Mouse (Mus musculus): ENCODE measurements around the gene Dync1h1.

Gene Dync1h1

DNA sequence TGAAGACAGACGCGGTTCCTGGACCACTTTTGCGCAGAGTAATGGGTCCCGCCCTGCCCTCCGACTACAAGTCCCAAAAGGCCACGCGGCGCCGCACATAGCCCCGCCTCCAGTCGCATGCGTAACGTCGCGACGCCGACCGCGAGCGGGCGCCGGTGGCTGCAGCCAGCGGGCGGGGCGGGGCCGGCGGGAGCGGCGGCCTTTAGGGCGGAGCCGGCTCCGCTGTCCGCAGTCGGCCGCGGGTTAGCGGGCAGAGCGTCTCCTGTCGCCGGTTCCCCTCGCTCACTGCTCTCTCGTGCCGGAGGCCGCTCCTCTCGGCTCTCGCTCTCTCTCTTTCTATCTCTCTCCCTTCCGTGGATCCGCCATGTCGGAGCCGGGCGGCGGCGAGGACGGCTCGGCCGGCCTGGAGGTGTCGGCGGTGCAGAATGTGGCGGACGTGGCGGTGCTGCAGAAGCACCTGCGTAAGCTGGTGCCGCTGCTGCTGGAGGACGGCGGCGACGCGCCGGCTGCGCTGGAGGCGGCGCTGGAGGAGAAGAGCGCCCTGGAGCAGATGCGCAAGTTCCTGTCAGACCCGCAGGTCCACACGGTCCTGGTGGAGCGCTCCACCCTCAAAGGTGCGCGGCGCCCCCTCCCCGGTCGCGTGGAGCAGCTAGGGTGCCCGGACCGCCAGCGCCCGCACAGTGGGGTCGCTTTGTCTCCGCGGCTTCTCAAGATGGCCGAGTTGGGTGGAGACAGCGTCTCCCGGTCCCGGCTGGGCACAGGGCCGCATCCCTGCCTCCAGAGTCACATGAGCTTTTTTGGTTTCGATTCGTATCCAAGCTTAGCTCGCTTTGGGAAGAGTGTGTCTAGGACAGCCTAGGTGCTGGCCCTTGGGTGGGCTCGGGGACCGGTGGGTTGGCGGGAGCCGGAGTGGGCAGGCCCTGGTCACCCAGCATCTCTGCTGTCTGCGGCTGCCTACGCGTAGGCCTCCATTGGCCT is at the start of gene Dync1h1:
TSS of gene Dync1h1 (plus strand) at position 212 of the 978 bp plus-strand sequence.
- peak; percentile 78 for DNase-seq (ENCODE audit: low read depth, low spot score)

DNA sequence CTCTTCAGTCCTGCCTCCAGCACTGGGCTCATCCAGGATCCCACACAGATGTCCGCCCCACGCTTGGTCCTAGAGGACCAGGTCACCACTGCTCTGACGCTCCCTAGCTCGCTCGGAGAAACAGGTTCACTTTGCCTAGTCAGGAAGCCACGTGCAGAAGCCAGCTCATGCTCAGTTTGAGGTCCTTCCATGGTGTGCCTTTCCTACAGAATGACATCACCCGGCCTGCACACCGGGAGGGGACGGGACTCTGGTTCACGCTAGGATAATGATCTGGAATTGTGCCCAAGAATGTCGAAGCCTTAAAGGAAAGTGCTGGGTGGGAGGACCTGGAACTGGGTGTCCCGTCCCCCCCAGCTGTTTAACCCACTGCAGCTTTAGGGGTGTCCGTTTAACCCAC is 49.1 kb upstream of the Dync1h1 start:
- DNase-seq (ENCODE audit: low read depth, low spot score), result no peak

DNA sequence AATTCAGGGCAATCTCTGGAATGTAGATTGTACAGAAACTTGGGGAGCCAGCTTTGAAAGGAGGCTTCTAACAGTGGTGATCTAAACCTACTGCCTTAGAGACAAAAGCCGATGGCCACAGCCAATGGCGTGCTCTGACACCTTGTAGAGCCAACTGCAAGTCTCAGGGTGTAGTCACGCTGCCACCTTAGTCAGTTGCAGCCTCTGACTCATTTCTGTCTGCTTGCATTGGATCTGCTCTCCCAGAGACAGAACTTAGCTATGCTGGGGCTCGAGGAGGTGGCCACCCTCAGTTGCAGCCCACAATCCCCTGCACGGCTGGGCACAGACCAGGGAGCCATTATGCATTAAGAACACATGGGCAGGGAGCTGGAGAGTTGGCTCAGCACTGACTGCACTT is 47.9 kb upstream of the Dync1h1 start:
- DNase-seq (ENCODE audit: low read depth, low spot score), result no peak

DNA sequence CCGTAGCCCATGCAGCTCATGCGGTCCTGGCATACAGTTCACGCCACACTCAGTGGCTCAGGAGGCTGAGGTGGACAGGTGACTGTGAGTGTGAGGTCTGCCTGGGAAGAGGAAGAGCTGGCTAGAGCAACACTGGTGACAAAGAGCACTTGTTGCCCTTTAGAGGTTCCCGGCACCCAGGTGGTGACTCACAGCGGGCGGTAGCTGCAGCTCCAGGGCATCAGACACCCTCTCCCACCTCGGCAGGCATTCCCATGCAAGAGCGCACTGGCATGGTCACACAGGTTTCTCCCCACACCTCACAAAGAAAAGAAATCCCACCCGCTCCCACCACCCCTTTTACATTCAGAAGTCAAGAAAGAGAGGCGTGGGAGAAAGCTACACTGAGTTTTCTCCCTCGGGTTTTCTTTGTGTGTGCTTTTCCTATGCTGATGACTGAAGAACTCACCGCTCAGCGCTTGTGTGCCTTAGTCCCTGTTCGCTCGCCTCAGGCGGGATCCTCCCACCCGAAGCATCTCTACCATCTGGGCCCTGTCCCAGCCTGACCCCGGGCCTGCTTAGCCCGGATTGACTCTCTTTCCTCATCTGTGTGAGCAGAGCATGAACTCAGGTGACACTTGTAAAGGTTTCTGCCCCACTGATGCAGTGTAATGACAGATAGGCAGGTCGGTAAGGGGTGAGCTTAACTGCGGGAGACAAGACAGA is 45.6 kb upstream of the Dync1h1 start:
- peak; percentile 47 for DNase-seq (ENCODE audit: low read depth, low spot score)

DNA sequence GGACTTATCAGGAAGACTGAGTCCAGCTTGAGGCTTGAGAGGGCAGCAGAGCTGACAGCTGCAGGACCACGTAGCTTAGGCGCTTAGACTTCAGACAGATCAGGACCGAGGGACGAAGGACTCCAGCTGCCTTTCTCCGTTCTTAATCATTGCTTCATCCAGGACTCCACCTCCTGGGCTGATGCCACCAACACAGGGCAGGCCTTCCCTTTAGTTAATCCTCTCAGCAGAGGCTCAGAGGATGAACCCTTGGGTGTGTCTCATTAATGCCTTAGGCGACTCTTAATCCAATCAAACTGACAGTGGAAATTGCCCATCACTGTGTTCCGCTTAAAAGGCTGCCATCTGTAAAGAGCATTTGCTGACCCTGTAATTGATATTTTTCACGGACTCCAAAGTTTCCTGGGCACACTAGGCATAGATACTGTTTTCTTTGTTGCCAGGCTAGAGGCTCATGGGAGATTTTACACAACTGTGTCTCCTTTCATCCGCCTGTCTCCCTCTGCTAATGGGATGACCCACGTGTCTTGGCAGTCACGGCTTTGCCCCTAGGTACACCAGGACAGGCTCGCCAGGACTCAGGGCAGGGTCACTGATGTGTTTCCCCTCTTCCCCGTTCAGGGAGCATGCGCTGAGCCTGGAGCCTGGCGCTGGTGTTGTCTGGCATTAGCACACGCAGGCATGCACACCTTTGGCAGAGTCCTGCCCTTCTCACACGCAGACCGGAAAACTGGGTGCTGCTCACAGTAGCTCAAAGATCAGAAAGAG is 44.2 kb upstream of the Dync1h1 start:
- DNase-seq (ENCODE audit: low read depth, low spot score), result peak; percentile 87

DNA sequence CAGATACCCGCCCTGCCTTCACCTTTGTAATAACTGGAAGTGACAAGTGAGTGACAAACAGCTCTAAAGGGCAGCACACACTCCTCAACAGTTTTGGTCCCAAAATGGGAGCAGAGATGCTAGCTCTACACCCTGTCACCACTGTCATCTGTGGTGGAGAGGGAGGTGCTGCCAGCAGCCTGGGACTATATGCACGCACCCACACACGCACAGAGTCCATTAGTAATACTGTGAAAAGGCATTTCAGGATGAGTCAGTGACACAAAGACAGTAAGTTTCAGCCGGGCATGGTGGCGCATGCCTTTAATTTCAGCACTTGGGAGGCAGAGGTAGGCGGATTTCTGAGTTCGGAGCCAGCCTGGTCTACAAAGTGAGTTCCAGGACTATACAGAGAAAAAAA is 43.1 kb upstream of the Dync1h1 start:
- no peak for DNase-seq (ENCODE audit: low read depth, low spot score)

DNA sequence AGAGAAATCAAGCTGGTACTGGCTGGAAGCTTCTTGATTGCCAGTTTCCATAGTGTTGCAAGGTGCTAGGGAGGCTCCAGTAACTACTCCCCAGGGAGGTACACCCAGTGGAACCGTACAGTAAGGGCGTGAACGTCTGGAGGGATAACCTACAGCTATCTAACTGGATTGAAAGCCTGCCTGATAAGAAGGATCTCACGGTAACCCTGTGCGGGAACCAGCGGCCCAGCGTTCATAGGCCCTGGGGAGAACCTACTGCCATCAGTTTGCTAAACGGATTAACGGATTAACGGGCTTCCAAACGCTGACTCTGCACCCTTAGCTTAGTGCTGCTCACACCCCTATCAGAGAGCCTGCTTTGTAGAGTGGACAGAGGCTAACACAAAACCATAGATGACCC is 37.9 kb upstream of the Dync1h1 start:
- DNase-seq (ENCODE audit: low read depth, low spot score), result peak; percentile 79

DNA sequence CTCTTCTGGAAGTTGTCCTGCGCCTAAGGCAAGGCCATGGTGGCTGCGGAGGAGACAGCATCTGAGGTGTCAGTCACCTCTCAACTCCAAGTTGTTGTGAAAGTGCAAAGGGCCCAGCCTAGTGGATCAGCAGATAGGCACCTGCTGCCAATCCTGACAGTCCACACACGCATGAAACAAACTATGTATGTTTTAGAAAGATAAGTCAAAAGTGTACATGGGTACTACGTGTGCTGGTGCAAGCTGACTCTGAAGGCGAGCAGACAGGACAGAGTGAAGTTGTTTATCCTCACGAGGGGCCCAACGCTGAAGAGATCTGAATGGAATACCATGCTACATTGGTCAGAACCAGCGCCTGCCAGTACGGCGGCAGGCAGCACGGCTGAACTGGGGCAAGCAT is 36.4 kb upstream of the Dync1h1 start:
- DNase-seq (ENCODE audit: low read depth, low spot score), result no peak

DNA sequence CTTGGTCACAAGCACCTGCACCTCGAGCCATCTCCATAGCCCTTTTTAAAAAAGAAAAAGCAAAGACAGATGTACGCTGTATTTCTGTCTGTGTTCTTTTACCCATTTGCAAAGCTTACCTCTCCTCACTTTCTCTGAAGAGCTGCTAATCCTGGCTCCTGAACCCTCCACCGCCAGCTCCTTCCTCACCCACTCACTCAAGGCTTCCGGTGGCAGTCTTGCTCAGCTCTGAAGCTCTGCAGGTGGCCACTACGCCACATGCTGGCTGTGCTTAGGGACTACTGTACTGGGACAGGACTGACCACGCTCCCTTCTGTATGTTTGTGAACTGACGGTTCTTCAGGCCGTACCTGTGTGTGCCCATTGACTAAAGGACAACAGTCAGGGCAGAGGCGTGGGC is 34.9 kb upstream of the Dync1h1 start:
- DNase-seq (ENCODE audit: low read depth, low spot score), result no peak

DNA sequence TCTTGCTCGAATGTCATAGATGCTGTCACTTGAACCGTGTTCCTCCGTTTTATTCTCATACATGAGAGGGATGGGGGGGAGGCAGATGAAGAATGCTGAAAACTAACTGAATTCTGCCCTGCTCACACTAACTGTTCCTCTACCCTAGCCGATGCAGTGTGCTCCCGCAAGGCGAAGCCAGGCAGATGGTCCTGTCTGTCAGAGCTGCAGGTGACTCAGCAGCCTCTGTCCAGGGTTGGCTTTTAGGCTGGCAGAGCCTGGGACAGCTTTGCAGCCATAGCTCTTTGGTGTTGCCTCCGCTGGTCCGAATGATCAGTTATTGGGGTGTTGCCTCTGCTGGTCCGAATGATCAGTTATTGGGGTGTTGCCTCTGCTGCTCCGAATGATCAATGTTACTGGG is 30.2 kb upstream of the Dync1h1 start:
- no peak for DNase-seq (ENCODE audit: low read depth, low spot score)

DNA sequence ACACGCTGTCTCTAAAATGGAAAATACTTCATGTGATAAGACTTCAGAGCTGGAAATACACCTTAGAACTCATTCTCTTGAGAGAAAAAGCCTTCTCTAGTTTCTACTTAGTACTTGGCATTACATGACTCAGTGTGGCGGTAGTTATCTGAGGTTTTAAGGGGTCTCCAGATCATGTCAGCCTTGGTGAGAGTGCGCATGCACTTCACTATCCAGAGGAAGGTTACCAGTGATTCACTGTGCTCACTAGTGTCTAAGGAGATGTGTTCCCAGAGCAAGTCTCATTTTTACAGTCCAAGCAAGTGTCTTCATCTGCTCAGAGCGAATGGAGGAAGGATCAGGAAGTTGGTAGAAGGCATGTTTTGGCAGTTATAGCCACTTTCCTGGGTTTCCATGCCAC is 28.9 kb upstream of the Dync1h1 start:
- DNase-seq (ENCODE audit: low read depth, low spot score), result no peak

DNA sequence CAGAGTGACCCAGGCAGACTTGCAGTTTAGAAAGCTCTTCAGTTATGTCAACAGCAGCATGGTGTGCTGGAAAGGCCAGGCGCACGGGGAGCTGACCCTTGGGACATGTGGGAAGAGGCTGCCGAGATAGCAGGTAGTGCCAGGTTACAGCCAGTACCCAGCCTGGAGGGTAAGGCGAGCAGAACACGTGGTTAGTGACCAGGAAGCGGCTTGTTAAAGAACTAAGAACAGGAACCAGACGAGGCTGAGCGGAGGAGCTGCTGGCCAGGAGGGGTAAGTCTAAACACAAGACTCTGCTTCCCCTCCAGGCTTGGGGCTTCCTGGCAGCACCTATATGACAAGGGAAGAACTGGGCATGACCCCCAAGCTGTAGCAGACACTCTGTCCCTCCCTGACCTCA is 27.6 kb upstream of the Dync1h1 start:
- no peak for DNase-seq (ENCODE audit: low read depth, low spot score)

DNA sequence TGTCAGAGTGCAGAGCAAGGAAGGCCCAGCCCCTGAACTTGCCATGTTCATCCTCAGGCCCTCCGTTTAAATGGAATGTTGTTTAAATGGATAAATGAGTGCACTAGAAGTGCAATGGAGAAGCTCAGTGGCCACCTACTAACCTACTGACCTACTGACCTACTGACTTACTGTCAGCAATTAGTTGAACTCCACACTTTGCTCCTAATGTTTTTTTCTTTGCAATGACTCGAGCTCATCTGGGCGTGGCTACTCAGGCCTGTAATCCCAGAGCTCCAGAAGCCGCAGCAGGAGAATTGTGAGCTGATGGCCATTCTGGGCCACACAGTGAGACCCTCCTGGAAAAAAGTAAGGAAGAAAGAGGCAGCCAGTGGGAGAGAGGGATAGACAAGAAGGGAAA is 25.3 kb upstream of the Dync1h1 start:
- DNase-seq (ENCODE audit: low read depth, low spot score), result no peak

DNA sequence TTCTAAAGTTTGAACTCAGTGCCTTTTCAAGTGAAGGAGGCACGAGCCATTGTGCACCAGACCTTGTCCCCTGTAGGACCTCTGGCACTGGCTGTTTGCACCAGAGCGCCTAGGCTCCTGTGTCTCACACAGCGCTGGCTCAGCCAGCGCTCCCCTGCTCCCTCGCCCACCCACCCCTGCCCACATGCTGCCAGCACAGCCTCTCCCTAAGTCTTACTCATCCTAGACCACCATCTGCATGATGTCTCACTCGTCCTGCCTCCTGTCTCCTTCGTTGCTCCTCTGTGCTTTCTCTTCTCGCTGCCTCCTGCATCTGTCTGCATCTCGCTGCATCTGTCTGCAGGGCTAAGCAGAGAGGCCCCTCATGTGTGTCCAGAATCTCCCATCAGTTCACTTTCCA is 22.9 kb upstream of the Dync1h1 start:
- DNase-seq (ENCODE audit: low read depth, low spot score), result no peak

DNA sequence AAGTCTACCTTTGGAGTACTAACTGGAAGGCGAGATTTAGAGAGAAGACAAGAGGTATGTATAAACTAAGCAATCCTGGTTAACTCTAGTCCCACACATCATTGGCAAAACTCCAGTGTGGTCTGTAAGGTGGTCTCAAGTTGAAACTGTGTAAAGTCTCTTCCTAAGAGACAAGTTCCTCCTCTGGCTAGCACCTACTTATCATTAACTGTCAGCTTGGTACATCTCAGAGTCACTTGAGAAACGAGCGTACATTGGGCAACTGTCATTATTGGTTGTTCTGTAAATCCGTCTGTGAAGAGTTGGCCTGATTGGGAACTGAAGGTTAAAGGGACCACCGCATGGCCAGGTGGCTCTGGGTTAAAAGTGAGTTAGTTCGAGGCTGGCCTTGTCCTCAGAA is 12.6 kb upstream of the Dync1h1 start:
- DNase-seq (ENCODE audit: low read depth, low spot score), result no peak

DNA sequence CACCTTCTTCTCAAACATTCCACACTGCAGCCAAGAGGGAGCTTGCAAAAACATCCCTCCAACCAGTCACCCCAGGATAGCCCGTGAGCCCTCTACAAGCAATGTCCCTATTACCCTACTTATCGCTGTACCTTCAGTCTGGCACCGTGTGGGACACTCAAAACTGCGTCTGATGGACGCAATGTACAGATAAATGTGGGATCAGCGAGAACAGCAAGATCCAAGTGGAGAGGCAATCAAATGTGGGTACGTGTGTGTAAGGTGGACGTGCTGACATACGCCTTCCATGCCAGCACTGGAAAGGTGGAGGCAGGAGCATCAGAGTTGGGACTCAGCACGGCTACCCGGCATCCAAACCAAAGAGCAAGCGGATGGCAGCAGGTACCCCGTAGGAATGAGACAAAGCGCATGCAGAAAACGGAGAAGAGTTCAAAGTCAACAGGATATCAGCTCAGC is 10.4 kb upstream of the Dync1h1 start:
- DNase-seq (ENCODE audit: low read depth, low spot score), result no peak

DNA sequence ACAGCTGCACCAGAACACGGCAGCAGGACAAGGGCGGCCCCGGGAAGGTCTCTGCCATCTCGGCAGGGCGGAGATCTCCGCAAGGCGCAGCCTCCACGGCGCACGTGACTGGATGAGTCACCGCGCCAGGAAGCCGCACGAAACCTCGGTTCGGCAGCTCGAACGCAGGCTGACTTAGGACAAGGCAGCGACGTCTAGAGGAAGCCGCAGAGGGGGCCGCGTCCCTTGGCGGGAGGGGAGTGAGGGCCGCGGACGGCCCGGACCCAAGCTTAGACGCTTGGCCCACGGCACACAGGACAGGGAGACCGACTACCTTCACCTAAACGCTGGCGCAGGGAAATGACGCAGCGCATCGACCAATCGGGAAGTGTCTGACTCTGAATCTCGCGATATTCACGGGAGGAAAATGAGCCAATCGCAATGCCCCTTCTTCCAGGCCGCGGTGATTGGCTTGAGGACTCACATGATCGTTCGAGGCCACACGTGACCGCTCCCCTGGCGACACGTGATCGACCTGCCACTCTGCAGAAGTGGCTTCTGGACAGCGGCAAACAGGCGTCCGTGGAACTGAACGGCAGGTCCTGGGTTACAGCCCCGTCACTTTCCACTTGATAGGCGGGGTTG is 9.9 kb upstream of the Dync1h1 start:
- DNase-seq (ENCODE audit: low read depth, low spot score), result peak; percentile 100

DNA sequence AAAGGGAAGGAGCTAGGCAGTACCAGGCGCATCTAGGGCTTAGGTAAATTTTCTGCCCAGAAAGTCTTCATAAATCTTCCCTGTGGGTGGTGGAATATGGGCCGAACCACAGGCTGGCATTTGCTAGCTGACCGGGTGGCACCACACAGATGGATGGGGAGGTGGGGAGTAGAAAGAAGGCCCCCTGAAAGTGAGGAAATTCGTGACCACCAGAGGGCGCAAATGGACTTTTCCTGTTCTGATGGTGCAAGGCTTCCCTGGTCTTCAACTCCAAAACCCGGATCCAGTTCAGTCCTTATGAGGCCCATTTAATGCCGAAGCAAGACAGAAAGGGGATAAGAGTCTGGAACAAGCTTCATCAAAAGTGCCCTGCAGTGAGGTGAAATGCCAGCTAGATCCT is 2.7 kb upstream of the Dync1h1 start:
- peak; percentile 50 for DNase-seq (ENCODE audit: low read depth, low spot score)

DNA sequence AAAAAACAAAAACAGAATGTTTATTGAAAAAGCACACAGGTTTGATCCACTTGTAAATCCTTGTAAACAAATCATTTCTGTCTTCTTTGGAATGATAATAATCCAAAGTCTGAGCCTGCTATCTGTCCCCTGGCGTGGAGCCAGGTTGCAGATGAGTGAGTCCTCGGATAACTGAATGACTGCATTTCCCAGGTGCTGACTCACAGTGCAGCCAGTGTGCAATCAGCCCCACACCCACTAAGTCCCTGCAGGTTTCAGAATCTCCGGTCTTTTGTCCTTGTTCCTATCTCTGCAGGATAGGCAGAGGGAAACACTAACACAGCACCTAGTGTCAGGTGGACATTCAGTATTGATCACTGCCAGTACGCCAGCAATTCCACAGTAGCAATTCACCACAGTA is 1.5 kb upstream of the Dync1h1 start:
- DNase-seq (ENCODE audit: low read depth, low spot score), result no peak

DNA sequence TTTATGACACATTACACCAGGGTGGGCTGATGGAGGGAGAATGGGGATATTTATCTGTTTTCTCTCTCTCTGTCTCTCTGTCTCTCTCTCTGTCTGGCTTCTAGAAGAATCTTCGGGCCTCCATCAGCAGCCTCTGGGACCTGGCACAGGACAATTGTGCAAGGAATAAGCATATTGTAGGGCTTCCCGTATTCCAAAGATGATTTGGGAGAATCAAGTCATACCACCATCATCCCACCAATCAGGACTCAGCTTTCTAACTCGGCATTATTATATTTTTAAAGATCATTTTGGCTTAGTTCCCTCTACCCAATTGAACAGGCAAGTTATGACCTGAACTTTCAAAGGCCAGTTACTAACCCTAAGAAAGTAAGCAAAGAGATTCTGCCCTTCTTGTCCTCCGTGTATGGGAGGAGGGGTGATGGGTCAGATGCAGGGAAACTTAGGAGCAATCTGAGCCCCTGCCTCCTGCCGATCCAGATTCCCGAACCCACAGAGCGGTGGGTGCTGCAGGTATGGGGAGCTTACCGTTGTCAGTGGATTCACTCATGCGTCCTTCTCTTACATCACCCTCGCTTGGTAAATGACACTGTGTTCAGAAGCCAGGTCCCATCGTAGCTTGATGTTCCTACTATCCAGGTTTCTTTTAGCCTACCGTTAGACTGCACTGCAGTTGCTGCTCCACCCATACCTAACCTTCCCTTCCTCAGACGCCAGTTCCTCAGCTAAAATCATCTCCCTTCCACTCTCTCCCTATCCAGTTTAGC is 844 bp upstream of the Dync1h1 start:
- no peak for DNase-seq (ENCODE audit: low read depth, low spot score)

DNA sequence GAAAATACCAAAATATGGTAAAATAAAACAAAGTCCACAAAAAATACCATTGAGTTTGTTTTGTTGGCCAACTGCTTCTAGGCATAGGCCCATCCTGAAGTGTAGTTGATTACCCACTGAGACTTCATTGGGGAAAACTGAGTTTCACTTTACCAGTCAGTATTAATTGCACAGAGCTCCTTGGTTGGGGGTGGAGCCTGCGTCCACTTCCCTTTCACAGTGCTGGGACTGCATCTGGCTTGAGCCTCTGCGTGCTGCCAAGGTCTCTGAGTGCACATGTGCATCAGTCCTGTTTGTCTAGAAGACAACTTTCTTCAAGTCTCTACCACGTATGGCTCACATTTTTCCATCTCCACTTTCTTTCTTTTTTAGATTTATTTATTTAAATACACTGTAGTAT is 4.9 kb downstream of the Dync1h1 start:
- DNase-seq (ENCODE audit: low read depth, low spot score), result no peak
